Mouse (Mus musculus) kidney, postnatal 4 days (tissue): ENCODE measurements around the gene Fam92b.

Experiments used
- DNase-seq, 2 experiments: peaks; one replicate each; pipeline ENCODE4 v3.0.0; 2021; ENCODE audit warnings: mixed read lengths in 2 of 2

Gene Fam92b

GRCm38 (mm10) chr8:120177318-120178123 is at the start of gene Fam92b:
Gene Fam92b, minus strand, starts transcription at chr8:120177466.
- DNase-seq = peak; percentile 78 to 86

- DNase-seq = no peak
Measured at GRCm38 (mm10) chr8:120225421-120226151, 48.3 kb upstream of the Fam92b start.

DNA sequence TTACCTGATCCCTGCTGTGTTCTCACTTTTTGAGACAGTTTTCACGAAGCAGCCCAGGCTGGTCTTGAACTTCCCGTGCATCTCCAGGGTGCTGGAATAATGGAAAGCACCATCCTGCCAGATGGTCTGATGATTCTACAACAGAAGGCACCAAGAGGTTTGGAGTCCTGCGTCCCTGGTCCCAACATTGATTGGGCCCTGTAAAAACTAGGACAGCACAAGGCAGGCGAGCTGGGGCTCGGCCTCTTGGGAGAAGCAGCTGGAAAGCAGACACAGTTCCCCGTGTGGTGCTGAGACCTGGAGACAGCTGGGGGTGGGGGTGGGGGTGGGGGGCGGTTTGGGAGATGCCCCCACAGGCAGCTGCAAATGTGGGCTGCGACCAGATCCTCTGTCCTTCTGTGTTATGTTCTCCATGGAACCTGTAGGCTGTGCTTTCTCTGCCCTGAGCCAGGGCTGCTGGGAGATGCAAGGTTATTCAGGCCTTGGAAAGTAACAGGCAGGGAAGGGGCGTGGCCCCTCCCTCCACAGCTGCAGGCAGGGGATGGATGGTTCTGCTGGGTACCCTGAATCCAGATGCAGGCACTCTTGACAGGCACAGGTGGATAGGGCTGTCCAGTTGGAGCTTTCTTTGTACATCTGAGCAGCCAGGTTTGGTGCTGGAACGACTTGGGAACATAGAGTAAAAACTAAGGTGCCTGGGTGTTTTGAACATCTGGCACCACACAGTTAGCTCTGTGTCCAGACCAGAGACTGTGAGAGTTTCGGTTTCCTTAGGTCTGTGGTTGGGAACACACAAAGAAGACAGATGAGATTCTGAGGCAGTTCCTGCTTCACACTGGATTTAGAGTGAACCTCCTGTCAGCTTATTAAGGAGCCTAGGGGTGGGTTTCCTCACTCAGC is 47.5 kb upstream of the Fam92b start:
- no peak for DNase-seq

- DNase-seq = no peak
Measured at GRCm38 (mm10) chr8:120222548-120222947, 45.3 kb upstream of the Fam92b start.

GRCm38 (mm10) chr8:120216855-120217830 is 39.9 kb upstream of the Fam92b start:
- DNase-seq = peak; percentile 69 to 78

GRCm38 (mm10) chr8:120215416-120216141 is 38.3 kb upstream of the Fam92b start:
- DNase-seq = peak; percentile 55 to 69

DNA sequence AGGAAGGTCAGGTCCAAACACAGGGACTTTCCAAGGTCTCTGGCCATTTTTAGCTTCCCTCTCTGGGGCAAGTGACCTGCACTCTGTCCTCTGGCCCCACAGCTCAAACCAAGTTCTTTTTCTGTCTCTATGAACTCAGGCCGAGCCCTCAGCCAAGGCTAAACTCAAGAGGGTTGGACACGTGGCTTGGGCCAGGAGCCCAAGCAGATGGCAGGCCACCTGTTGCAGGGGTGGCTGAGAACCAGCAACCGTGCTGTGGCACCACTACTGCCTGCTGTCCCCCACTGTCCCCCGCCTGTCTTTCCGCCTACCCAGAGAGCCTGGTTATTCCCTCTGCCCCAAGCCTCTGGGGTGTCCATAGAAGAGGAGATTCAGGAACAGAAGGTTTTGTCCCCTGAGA is 36.7 kb upstream of the Fam92b start:
- no peak for DNase-seq

GRCm38 (mm10) chr8:120213229-120213628 is 36.0 kb upstream of the Fam92b start:
- DNase-seq = no peak

DNA sequence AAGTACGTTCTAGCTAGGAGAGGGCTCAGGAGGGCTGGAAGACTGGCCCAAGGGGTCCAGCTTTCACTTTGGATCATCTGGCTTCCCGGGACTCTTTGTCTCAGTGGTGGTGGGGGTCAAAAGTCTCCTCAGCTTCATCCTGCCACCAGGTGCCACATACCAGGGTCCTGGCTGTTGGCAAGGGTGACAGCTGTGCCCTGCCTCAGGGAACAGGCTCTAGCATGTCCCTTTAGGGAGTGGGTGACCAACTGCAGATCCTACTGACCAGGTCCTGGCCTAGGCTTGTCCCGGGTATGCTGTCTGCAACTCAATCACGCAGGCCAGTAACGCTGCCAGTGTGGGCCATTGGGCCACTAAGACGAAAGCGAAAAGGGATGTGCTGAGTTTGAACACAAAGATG is 35.3 kb upstream of the Fam92b start:
- no peak for DNase-seq

DNA sequence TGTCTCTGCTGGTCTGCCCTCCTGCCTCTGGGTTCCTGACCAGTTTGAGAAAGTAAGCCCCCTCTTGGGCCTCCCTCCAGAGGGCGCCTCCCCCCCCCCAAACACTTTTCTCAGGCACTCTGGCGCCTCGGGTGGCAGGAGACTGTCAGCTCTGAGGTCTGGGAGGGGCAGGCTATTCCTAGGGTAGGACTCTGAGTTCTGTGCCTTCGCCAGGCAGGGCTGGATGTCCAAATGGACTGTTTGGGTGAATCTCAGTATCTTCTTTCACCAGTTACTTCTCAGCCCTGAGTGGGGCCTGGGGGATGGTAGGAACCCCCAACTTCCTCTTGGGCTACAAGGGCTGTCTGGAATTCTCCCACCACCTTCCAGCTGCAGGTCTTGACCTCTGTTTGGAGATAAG is 34.1 kb upstream of the Fam92b start:
- peak in 1 of 2 experiments; percentile 46 for DNase-seq

GRCm38 (mm10) chr8:120208113-120208512 is 30.8 kb upstream of the Fam92b start:
- DNase-seq = no peak

- no peak for DNase-seq
Measured at GRCm38 (mm10) chr8:120207364-120207763, 30.1 kb upstream of the Fam92b start.

- DNase-seq = no peak
Measured at GRCm38 (mm10) chr8:120205916-120206315, 28.6 kb upstream of the Fam92b start.

- peak; percentile 51 to 70 for DNase-seq
Measured at GRCm38 (mm10) chr8:120204736-120205360, 27.6 kb upstream of the Fam92b start.

- peak in 1 of 2 experiments; percentile 47 for DNase-seq
Measured at GRCm38 (mm10) chr8:120202546-120202945, 25.3 kb upstream of the Fam92b start.

- no peak for DNase-seq
Measured at GRCm38 (mm10) chr8:120201351-120201750, 24.1 kb upstream of the Fam92b start.

DNA sequence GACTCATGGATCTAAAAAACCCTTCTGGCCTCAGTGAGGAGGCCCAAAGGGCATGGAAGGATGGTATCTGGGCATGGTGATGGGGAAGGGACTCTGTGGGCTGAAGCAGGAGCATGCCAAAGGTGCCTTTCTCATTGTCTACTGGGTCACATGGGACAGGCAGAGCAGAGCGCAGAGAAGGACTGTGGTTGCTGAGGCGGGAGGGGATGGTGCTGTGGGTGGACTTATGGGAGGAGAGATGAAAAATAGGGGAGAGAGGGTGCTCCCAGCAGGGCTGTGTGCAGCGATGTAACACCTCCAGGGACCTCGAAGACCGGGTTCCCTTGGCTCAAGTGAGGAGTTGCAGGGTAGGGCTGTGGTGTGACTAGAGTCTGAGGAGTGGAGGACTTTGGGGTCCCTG is 14.9 kb upstream of the Fam92b start:
- DNase-seq = no peak

DNA sequence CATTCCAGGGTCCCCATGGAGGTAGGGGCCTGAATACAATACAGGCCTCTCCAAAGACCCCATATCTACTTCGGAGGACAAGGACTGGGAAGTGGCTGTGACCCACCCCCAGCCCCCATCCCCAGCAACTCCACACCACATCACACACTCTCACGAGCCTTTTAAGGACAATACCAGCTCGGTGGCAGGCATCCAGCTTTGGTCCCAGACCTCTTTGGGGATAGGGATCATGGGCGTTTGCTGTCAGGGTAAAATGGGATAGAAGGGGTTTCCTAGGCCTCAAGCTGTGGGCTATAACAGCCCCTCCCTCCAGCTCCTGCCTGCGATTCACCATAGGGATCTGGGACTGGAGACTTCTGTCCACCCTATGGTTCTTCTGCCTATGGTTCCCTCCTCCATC is 14.4 kb upstream of the Fam92b start:
- no peak for DNase-seq

GRCm38 (mm10) chr8:120190810-120191413 is 13.6 kb upstream of the Fam92b start:
- peak; percentile 93 to 95 for DNase-seq
